Mouse (Mus musculus): ENCODE measurements around the gene Rab3b. TPM values are rescaled to one million over a fixed set of nuclear protein-coding genes. Genes with fewer than 3 reads are reported as not detected.
A peak's percentile ranks its signal among the peaks of the same experiment; 100 is the strongest.

Rab3b gene
- polyA plus RNA-seq, 1 experiment from 2014 or later: 148 TPM

DNA sequence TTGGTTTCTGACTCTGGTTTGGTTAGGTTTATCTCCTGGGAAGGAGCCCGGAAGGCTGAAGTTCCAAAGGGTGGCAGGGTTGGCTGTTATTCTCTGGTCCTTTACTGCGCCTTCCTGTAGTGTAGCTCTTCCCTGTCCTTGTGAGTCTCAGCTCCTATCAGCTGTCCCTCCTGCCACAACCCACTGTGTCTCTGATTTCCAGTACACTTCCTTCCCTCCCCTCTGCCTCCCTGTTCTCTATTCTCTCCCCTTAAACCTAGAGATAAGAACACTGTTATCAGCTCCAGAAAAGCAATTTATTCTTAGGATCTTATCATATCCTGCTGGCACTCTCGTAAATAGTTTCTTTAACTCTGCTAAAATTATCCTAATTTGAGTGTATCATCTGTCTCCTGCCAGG, 90.7 kb downstream of the Rab3b start:
- no peak overlapping the region for H3K4me2 ChIP-seq
- no peak overlapping the region for H3K4me3 ChIP-seq
- 73% methylated on average over 3 of the region's 3 CpGs for WGBS
- H3K36me3 ChIP-seq (replicated peaks): no peaks in the 10 kb centered on the region
- no peaks in the 10 kb centered on the region for H3K4me1 ChIP-seq
- no peak for ATAC-seq (replicated peaks)
- no peaks in the 10 kb centered on the region for H3K9me3 ChIP-seq
- no peaks in the 10 kb centered on the region for H3K27me3 ChIP-seq (replicated peaks)
- H3K9ac ChIP-seq: no peak overlapping the region
- H3K27ac ChIP-seq: no peak overlapping the region

DNA sequence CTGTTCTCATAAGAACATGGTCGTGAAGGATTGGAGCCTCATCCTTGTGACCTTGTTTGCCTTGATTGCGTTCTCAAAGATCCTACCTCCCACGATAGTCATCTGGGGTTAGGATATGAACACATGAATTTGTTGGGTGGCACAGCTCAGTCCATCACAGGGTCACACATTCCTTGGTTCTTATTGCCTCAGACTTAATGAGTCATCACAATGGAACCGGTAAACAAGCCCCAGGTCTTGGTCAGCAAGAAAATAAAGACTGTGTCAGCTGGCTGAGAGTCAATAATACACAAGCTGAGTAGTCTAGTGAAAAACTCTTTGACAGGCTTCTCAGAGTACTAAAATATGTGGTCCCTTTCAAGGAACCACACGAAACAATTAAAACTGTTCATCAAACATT, 92.2 kb downstream of the Rab3b start:
- H3K9me3 ChIP-seq: no peaks in the 10 kb centered on the region
- H3K4me1 ChIP-seq: no peaks in the 10 kb centered on the region
- no peak overlapping the region for H3K4me3 ChIP-seq
- H3K27me3 ChIP-seq (replicated peaks): 0 out of 2 replicates have a peak, but pooled peaks cover 3% of the 10 kb centered on the region
- no peaks in the 10 kb centered on the region for H3K36me3 ChIP-seq (replicated peaks)
- H3K27ac ChIP-seq: no peak overlapping the region
- ATAC-seq (replicated peaks): no peak
- H3K9ac ChIP-seq: no peak overlapping the region
- WGBS: 86% methylated on average over 5 of the region's 5 CpGs
- no peak overlapping the region for H3K4me2 ChIP-seq

DNA sequence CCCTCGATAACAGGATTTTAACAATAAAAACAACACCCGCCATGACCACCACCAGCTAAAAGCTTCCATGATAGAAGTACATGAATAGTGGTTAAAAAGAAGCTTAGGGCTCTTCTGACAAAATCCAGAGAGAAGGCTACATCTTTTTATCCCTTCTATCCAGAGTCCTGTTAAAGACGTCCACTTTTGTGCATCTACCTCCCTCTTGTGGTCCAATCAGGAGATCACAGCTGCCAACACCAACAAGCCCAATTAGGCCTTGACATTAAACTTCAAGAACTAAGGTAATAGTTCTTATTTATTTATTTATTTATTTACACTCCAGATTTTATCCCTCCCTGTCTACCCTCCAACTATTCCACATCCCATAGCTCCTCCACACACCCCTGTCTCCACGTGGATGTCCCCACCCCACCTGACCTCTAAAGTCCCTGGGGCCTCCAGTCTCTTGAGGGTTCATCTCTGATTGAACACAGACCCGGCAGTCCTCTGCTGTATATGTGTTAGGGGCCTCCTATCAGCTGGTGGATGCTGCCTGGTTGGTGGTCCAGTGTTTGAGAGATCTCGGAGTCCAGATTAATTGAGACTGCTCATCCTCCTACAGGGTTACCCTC, 97.7 kb downstream of the Rab3b start:
- Histone ChIP-seq H3K9ac (no peak overlapping the region), H3K4me2 (no peak overlapping the region), H3K9me3 (no peaks in the 10 kb centered on the region), H3K4me1 (no peaks in the 10 kb centered on the region), H3K27ac (no peak overlapping the region), H3K27me3 (replicated peaks) (0 out of 2 replicates have a peak, but pooled peaks cover 4% of the 10 kb centered on the region), H3K4me3 (no peak overlapping the region), H3K36me3 (replicated peaks) (no peaks in the 10 kb centered on the region)
- peak; percentile 52; the same call in 1 of the 2 replicates for ATAC-seq (replicated peaks)
- WGBS: 49% methylated on average over 6 of the region's 6 CpGs

DNA sequence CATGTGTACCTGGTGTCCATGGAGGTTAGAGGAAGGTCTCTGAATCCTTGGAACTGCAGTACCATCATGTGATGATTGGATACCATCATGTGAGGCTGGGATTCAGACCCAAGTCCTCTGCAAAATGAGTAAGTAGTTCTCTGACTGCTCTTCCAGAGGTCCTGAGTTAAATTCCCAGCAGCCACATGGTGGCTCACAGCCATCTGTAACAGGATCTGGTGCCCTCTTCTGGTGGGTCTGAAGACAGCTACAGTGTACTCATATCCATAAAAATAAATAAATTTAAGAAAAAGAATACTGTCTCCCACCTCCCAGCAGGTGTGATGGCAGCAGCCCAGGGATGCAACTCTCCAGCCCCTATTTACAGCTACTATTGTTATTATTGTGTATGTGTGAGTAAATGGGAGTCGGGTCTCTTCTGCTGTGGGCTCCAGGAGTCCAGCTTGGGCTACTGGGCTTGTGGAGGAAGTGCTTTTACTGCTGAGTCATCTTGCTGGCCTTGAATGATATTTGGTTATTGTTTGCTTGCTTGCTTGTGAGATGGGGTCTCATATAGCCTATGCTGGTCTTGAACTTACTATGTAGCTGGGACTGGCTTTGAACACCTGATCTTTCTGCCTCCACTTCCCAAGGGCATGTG, 108.1 kb downstream of the Rab3b start:
- no peaks in the 10 kb centered on the region for H3K9me3 ChIP-seq
- no peaks in the 10 kb centered on the region for H3K4me1 ChIP-seq
- WGBS: 93% methylated on average over 1 of the region's 1 CpGs
- no peak overlapping the region for H3K4me2 ChIP-seq
- H3K27me3 ChIP-seq (replicated peaks): no peaks in the 10 kb centered on the region
- H3K27ac ChIP-seq: no peak overlapping the region
- H3K4me3 ChIP-seq: no peak overlapping the region
- no peak for ATAC-seq (replicated peaks)
- H3K36me3 ChIP-seq (replicated peaks): no peaks in the 10 kb centered on the region
- H3K9ac ChIP-seq: no peak overlapping the region

DNA sequence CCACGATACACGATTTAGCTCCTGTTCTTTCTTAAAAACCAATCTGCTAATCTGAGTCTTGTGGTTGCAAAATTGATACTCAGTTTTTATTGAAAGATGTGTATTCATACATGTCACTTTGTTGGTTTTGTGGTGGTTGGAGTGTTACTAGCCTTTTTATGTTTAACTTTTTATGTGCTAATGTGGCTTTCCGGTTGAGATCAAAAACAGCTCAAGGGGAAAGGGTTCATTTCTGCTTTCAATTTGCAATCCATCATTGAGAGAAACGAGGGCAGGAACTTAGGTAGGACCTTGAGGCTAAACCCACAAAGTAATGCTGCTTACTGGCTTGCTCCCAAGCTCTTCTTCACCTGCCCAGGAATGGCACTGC, 108.6 kb downstream of the Rab3b start:
- Histone ChIP-seq H3K4me2 (no peak overlapping the region), H3K9me3 (no peaks in the 10 kb centered on the region), H3K27ac (no peak overlapping the region), H3K36me3 (replicated peaks) (no peaks in the 10 kb centered on the region), H3K9ac (no peak overlapping the region), H3K4me3 (no peak overlapping the region), H3K4me1 (no peaks in the 10 kb centered on the region), H3K27me3 (replicated peaks) (no peaks in the 10 kb centered on the region; the same call in 1 of the 2 replicates)
- no peak for ATAC-seq (replicated peaks)
- 77% methylated on average over 4 of the region's 4 CpGs for whole genome bisulfite sequencing

DNA sequence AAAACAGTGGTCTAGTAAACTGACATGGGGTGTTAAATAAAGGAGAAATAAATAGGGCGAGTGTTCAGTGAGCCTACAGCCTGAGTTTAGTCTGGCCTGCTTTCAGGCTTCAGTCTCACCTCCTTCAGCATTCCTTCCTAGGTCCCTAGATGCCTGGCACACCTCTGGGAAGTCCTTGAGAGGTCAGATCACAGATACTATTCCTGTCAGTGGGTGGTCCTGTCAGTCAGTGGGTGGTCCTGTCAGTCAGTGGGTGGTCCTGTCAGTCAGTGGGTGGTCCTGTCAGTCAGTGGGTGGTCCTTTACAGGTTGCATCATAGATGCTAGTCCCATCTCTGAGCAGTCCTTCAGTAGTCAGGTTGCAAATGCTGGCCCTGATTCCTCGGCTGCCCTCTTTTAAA, 110.6 kb downstream of the Rab3b start:
- H3K9me3 ChIP-seq: no peaks in the 10 kb centered on the region
- no peaks in the 10 kb centered on the region for H3K4me1 ChIP-seq
- no peaks in the 10 kb centered on the region; the same call in 1 of the 2 replicates for H3K27me3 ChIP-seq (replicated peaks)
- no peak overlapping the region for H3K4me2 ChIP-seq
- no peak for ATAC-seq (replicated peaks)
- WGBS: 73% methylated on average over 2 of the region's 2 CpGs
- H3K4me3 ChIP-seq: no peak overlapping the region
- no peak overlapping the region for H3K9ac ChIP-seq
- no peak overlapping the region for H3K27ac ChIP-seq
- H3K36me3 ChIP-seq (replicated peaks): no peaks in the 10 kb centered on the region

DNA sequence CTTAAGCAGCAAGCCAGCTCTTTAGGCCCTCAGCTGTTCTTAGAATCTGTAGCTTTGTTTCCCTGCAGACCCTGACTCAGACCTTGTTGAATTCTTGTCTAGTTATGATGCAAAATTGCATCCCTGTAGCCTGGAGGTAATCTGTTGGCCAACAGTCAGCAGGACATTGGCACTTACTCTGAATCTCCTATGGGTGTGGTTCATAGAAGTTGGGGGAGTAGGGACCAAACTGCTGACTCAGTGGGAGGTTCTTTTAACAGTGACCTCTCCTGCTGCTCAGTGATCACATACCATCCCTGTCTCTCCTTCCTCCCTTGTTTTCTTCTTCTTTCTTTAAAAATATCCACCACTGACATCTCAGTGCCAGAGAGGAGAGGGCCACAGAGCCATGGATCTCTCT, 111.2 kb downstream of the Rab3b start:
- H3K9me3 ChIP-seq: no peaks in the 10 kb centered on the region
- H3K4me3 ChIP-seq: no peak overlapping the region
- no peaks in the 10 kb centered on the region; the same call in 1 of the 2 replicates for H3K27me3 ChIP-seq (replicated peaks)
- no peaks in the 10 kb centered on the region for H3K36me3 ChIP-seq (replicated peaks)
- H3K27ac ChIP-seq: no peak overlapping the region
- H3K9ac ChIP-seq: no peak overlapping the region
- ATAC-seq (replicated peaks): no peak
- H3K4me1 ChIP-seq: no peaks in the 10 kb centered on the region
- no peak overlapping the region for H3K4me2 ChIP-seq

DNA sequence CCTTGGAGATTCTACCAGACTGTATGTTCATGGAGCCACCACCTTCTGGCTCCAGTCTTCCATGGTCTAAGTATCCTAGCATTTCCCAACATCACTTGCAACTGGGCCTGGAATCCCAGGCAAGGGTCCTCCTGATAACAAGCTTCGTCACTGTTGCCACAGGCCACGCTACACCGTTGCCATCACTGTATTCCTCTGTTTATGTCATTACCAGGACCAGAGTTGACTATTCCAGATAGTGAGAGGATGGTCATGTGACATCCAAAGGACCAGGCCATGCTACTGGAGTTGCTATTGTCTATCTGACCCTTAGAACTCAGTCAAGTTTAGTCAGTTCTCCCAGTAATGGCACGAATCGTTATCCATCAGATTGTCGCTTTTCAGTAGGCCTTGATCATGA, 111.7 kb downstream of the Rab3b start:
- Histone ChIP-seq H3K4me1 (no peaks in the 10 kb centered on the region), H3K4me3 (no peak overlapping the region), H3K9me3 (no peaks in the 10 kb centered on the region), H3K27ac (no peak overlapping the region), H3K36me3 (replicated peaks) (no peaks in the 10 kb centered on the region), H3K9ac (no peak overlapping the region), H3K27me3 (replicated peaks) (no peaks in the 10 kb centered on the region; the same call in 1 of the 2 replicates), H3K4me2 (no peak overlapping the region)
- no peak for ATAC-seq (replicated peaks)
- WGBS: 91% methylated on average over 6 of the region's 6 CpGs

DNA sequence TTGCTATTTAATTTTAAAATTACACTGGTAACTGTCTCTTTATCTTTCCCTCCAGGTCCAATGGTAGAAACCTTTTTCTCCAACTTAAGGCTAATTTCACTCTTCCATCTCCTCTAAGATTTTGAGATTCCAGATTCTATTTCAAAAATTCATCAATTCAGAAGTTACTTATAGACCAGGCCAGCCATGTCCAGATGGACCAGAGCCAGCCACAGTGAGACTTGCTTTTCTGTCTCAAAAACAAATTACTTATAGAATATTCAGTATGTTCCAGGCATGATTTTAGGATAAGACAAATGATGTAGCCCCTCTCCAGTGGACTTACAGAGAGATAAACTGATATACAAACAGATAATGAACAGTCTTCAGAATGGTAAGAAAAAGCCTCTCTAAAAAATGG, 112.9 kb downstream of the Rab3b start:
- Histone ChIP-seq H3K4me1 (no peaks in the 10 kb centered on the region), H3K27ac (no peak overlapping the region), H3K4me3 (no peak overlapping the region), H3K36me3 (replicated peaks) (no peaks in the 10 kb centered on the region), H3K4me2 (no peak overlapping the region), H3K27me3 (replicated peaks) (no peaks in the 10 kb centered on the region; the same call in 1 of the 2 replicates), H3K9ac (no peak overlapping the region), H3K9me3 (no peaks in the 10 kb centered on the region)
- ATAC-seq (replicated peaks): no peak

Other genes with a start within 250 kb of the Rab3b start
- 1.9 and 2.2 TPM in 2 replicates for gene 3110021N24Rik, start 159.4 kb upstream of the Rab3b start, polyA plus RNA-seq (2015; fragmentation: Nextera tagmentation; extraction: Ambion mirVana)
- 6.4 TPM in 2 replicates for gene Zfyve9, start 98.3 kb upstream of the Rab3b start, polyA plus RNA-seq (2015; fragmentation: Nextera tagmentation; extraction: Ambion mirVana)
- gene Btf3l4, start 45.4 kb upstream of the Rab3b start, polyA plus RNA-seq (2015; fragmentation: Nextera tagmentation; extraction: Ambion mirVana): 167 and 179 TPM in 2 replicates
- 63.8 and 67.4 TPM in 2 replicates for gene Txndc12, start 44.5 kb upstream of the Rab3b start, polyA plus RNA-seq (2015; fragmentation: Nextera tagmentation; extraction: Ambion mirVana)
- 24.1 and 24.4 TPM in 2 replicates for gene Kti12, start 31.3 kb upstream of the Rab3b start, polyA plus RNA-seq (2015; fragmentation: Nextera tagmentation; extraction: Ambion mirVana)
- 1.3 and 1.9 TPM in 2 replicates for gene A730015C16Rik, start 30.4 kb upstream of the Rab3b start, polyA plus RNA-seq (2015; fragmentation: Nextera tagmentation; extraction: Ambion mirVana)
- 76.4 and 80.0 TPM in 2 replicates for gene Nrd1, start 121.6 kb downstream of the Rab3b start, polyA plus RNA-seq (2015; fragmentation: Nextera tagmentation; extraction: Ambion mirVana)

Measured in midbrain, embryonic 15.5 days (tissue).